In genomic region chr12:21182786-21183185, GRCm38 (mm10) we compare ENCODE assay signal across 21 mouse cellular contexts.
A peak's percentile ranks its signal among the peaks of the same experiment; 100 is the strongest.
DNase-seq lines count a peak whose midpoint lies in the region; ATAC-seq and TF ChIP-seq lines count a peak whose summit lies in the region.
"Had no signal": no experiment of that assay in that cellular context is flagged by ENCODE, and none has a peak within 500 bp of the region (broad histone marks: within the 10 kb centered on the region; RNA-seq: fewer than 3 reads in every experiment).

No protein-coding gene starts in this region.

- H3K27me3 ChIP-seq in heart, adult 2 months (ENCODE audit: control insufficient read depth, insufficient read depth, low read length): no peaks in the 10 kb centered on the region
- no peaks in the 10 kb centered on the region for H3K27me3 ChIP-seq in heart, embryonic 12.5 days (replicated peaks)
- no peaks in the 10 kb centered on the region for H3K27me3 ChIP-seq in heart, embryonic 13.5 days (replicated peaks)
- H3K27me3 ChIP-seq: embryonic facial prominence, embryonic 13.5 days; embryonic facial prominence, embryonic 15.5 days; forebrain, embryonic 12.5 days had no signal

- 62% methylated on average over 4 of the region's 4 CpGs for WGBS in heart, adult 2 months
- 43% methylated on average over 4 of the region's 4 CpGs for WGBS in heart, embryonic 12.5 days
- 48% methylated on average over 4 of the region's 4 CpGs for WGBS in heart, embryonic 13.5 days

- no peaks in the 10 kb centered on the region; the same call in 1 of the 2 replicates for H3K79me2 ChIP-seq in heart, adult 2 months (replicated peaks; ENCODE audit: control insufficient read depth, insufficient read depth, low read length)

- ATAC-seq in heart, embryonic 12.5 days (ENCODE audit: insufficient number of reproducible peaks, low FRiP score): no peak
- ATAC-seq in heart, embryonic 13.5 days (ENCODE audit: extremely low read depth, insufficient number of reproducible peaks, low FRiP score, low TSS enrichment): no peak
- ATAC-seq: forebrain, embryonic 14.5 days; forebrain, embryonic 16.5 days had no signal

- no peak overlapping the region for H3K4me3 ChIP-seq in heart, adult 2 months
- H3K4me3 ChIP-seq in heart, embryonic 12.5 days: no peak overlapping the region
- no peak overlapping the region for H3K4me3 ChIP-seq in heart, embryonic 13.5 days
- H3K4me3 ChIP-seq: embryonic facial prominence, embryonic 13.5 days; embryonic facial prominence, embryonic 15.5 days; erythroblast, embryonic 14.5 days; forebrain, embryonic 10.5 days; forebrain, embryonic 12.5 days had no signal

- intact Hi-C loops in heart, adult 2 months (cut with DNase I): no loop called here

- no peak overlapping the region for H3K4me2 ChIP-seq in heart, embryonic 12.5 days
- no peak overlapping the region for H3K4me2 ChIP-seq in heart, embryonic 13.5 days
- H3K4me2 ChIP-seq: embryonic facial prominence, embryonic 13.5 days; embryonic facial prominence, embryonic 15.5 days; forebrain, embryonic 12.5 days had no signal

- no peaks in the 10 kb centered on the region for H3K9me3 ChIP-seq in heart, embryonic 12.5 days (replicated peaks)
- H3K9me3 ChIP-seq in heart, embryonic 13.5 days: no peaks in the 10 kb centered on the region
- H3K9me3 ChIP-seq: embryonic facial prominence, embryonic 13.5 days; embryonic facial prominence, embryonic 15.5 days; forebrain, embryonic 10.5 days; forebrain, embryonic 12.5 days had no signal

- peak; percentile 18 for DNase-seq in adrenal gland, postnatal 10 days
- no peak for DNase-seq in adrenal gland, adult 18-20 months (ENCODE audit: low spot score in 2 of 2)
- DNase-seq in heart, adult 2 months: no peak
- no peak for DNase-seq in heart, adult 8-10 months (ENCODE audit: low spot score)
- DNase-seq: adrenal gland, postnatal 25 days; cerebellum, adult 11 months; cerebellum, adult 18-20 months; cerebellum, adult 8-10 months; cerebellum, adult 9-11 months; cerebellum, postnatal 14 days; cerebellum, postnatal 36 days; embryo, embryonic 11 days had no signal

- TF ChIP-seq EP300 in heart, adult 2 months (IDR thresholded peaks at IDR 0.05; ENCODE audit: insufficient read depth, low read depth, low read length): no peak

- H3K36me3 ChIP-seq in heart, adult 2 months (ENCODE audit: control insufficient read depth, insufficient read depth, low read length): no peaks in the 10 kb centered on the region
- H3K36me3 ChIP-seq in heart, embryonic 12.5 days: peaks cover 9% of the 10 kb centered on the region; the same call in 1 of the 2 replicates
- peaks cover 9% of the 10 kb centered on the region for H3K36me3 ChIP-seq in heart, embryonic 13.5 days
- H3K36me3 ChIP-seq: embryonic facial prominence, embryonic 15.5 days; forebrain, embryonic 12.5 days had no signal

- peak overlapping the region; percentile 29 for H3K27ac ChIP-seq in heart, adult 2 months
- H3K27ac ChIP-seq in heart, embryonic 12.5 days (ENCODE audit: poor library complexity, severe bottlenecking): no peak overlapping the region
- peak overlapping the region; percentile 20; the same call in 1 of the 2 replicates for H3K27ac ChIP-seq in heart, embryonic 13.5 days (replicated peaks)
- H3K27ac ChIP-seq: embryonic facial prominence, embryonic 13.5 days; embryonic facial prominence, embryonic 15.5 days; forebrain, embryonic 10.5 days; forebrain, embryonic 12.5 days had no signal

- H3K4me1 ChIP-seq in heart, adult 2 months (ENCODE audit: control insufficient read depth, insufficient read depth, low read length): peaks cover 3% of the 10 kb centered on the region
- H3K4me1 ChIP-seq in heart, embryonic 12.5 days (replicated peaks): peaks cover 22% of the 10 kb centered on the region
- peaks cover 15% of the 10 kb centered on the region for H3K4me1 ChIP-seq in heart, embryonic 13.5 days
- H3K4me1 ChIP-seq: embryonic facial prominence, embryonic 13.5 days; embryonic facial prominence, embryonic 15.5 days had no signal

- no peak for TF ChIP-seq CTCF in heart, adult 2 months (IDR thresholded peaks at IDR 0.05)

- H3K9ac ChIP-seq in heart, adult 2 months (ENCODE audit: low read depth, low read length): no peak overlapping the region
- no peak overlapping the region for H3K9ac ChIP-seq in heart, embryonic 12.5 days
- H3K9ac ChIP-seq in heart, embryonic 13.5 days: no peak overlapping the region
- H3K9ac ChIP-seq: embryonic facial prominence, embryonic 13.5 days; embryonic facial prominence, embryonic 15.5 days; forebrain, embryonic 12.5 days had no signal

- TF ChIP-seq POLR2A in heart, adult 2 months (IDR thresholded peaks at IDR 0.05; ENCODE audit: insufficient read depth, low read depth, low read length): no peak
